Mouse (Mus musculus) thymus, adult 18-20 months (tissue): ENCODE data around the gene Slc22a23.
A peak's percentile ranks its signal among the peaks of the same experiment; 100 is the strongest.

ENCODE experiments used
- DNase-seq, 2 experiments: peaks; one replicate each; pipeline ENCODE4 v3.0.0; 2022; ENCODE audit warnings: mixed read lengths in 2 of 2

Slc22a23 gene

DNA sequence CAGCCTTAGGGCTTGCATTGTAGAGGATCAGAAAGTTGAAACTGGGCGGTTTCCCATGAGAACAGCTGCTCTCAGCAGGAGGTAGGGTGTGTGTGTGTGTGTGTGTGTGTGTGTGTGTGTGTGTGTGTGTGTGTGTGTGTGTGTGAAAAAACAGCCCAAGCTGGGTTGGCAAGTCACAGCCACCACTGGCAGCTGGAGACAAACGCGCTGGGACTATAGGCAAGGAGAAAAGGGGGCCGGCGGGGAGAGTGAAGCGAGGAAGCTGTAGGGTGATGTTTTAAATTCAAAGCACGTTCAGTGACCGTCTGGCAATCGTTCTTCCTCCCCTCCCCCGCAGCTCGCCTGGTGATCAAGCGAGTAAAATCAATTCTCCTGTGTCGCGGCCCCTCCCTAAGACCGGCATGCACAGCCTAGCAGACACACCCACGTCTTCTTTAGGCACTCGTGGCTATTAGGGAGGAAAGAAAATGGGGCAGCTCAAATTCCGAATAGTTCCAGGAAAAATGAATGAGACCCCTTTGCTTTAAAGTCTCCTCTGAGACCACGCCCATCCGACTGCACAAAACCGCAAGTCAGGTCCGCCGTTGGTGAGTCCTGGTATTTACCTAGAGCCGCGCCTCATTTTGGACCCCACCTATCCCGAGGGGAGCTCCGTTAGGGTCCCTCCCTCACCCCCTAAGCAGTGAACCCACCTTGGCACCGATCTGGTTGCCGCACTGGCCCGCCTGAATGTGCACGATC is 215.3 kb downstream of the Slc22a23 start:
- peak; percentile 24 to 47 for DNase-seq
